Mouse (Mus musculus) cortical plate, adult 2 months (tissue): ENCODE results near the gene Epha8. TPM values are rescaled to one million over a fixed set of nuclear protein-coding genes. Genes with fewer than 3 reads are reported as not detected.

Experiments used
- H3K27ac ChIP-seq: fragments of 200-500 bp; 2 replicates; pipeline ENCODE4 v1.5.1; 2012; ENCODE audit warnings: low read length, control low read depth, inconsistent platforms; ENCODE audit not compliant: insufficient read depth
- H3K4me1 ChIP-seq: fragments of 200-500 bp; 2 replicates; pipeline ENCODE4 v1.6.1; 2011; ENCODE audit warnings: low read length; ENCODE audit not compliant: control insufficient read depth, insufficient read depth
- H3K4me3 ChIP-seq: fragments of 200-500 bp; 2 replicates; pipeline ENCODE4 v1.5.1; 2011; ENCODE audit warnings: mild to moderate bottlenecking, low read length, control low read depth; ENCODE audit not compliant: insufficient read depth
- CTCF ChIP-seq: fragments of 200-500 bp; IDR thresholded peaks from 2 replicates; pipeline ENCODE4 v1.5.1; 2011; ENCODE audit warnings: mild to moderate bottlenecking, control low read depth, low read length; ENCODE audit not compliant: insufficient read depth; ENCODE audit errors: extremely low read depth
- POLR2A ChIP-seq: fragments of 200-500 bp; IDR thresholded peaks from 2 replicates; pipeline ENCODE4 v1.6.1; 2011; ENCODE audit warnings: mild to moderate bottlenecking, low read length, control low read depth; ENCODE audit not compliant: insufficient read depth; ENCODE audit errors: extremely low read depth
- polyA plus RNA-seq: library from polyadenylated mRNA; depleted of rRNA; stranded (reverse); fragments of >200 nt; gene quantifications from 2 replicates; pipeline ENCODE4 v1.2.3, GENCODE M21; 2012; rRNA removed

The Epha8 gene
- polyA plus RNA-seq, 1 experiment = 12.3 TPM

GRCm38 (mm10) chr4:136894821-136895220 lies 61.8 kb downstream of the Epha8 start:
- no peak for TF ChIP-seq POLR2A
- no peak for TF ChIP-seq CTCF
- Histone ChIP-seq H3K4me1 (no peaks in the 10 kb centered on the region), H3K27ac (no peak overlapping the region), H3K4me3 (no peak overlapping the region)

GRCm38 (mm10) chr4:136893691-136894543 lies 62.7 kb downstream of the Epha8 start:
- no peak overlapping the region for H3K27ac ChIP-seq
- no peak overlapping the region for H3K4me3 ChIP-seq
- TF ChIP-seq POLR2A = no peak
- peak; percentile 80 for TF ChIP-seq CTCF
- H3K4me1 ChIP-seq = no peaks in the 10 kb centered on the region

GRCm38 (mm10) chr4:136892811-136893210 lies 63.8 kb downstream of the Epha8 start, which contains the start of gene C1qc:
C1qc (minus strand) TSS chr4:136893065.
- no peaks in the 10 kb centered on the region for H3K4me1 ChIP-seq
- H3K4me3 ChIP-seq = peak within 1 kb of the TSS; percentile 9; the same call in 1 of the 2 replicates
- TF ChIP-seq POLR2A (0 out of 2 replicates have a peak, but pooled peaks have one; percentile 25), CTCF (no peak)
- H3K27ac ChIP-seq = peak within 1 kb of the TSS; percentile 12

- H3K27ac ChIP-seq = peak overlapping the region; percentile 12; the same call in 1 of the 2 replicates
- peak overlapping the region; percentile 9; the same call in 1 of the 2 replicates for H3K4me3 ChIP-seq
- TF ChIP-seq CTCF (no peak), POLR2A (no peak)
- no peaks in the 10 kb centered on the region for H3K4me1 ChIP-seq
Observed at GRCm38 (mm10) chr4:136892371-136892770, 64.2 kb downstream of the Epha8 start.

- TF ChIP-seq POLR2A (no peak), CTCF (no peak)
- H3K27ac ChIP-seq = peak overlapping the region; percentile 8; the same call in 1 of the 2 replicates
- no peaks in the 10 kb centered on the region for H3K4me1 ChIP-seq
- 0 out of 2 replicates have a peak overlapping the region, but pooled peaks have one; percentile 9 for H3K4me3 ChIP-seq
Observed at GRCm38 (mm10) chr4:136891115-136891514, 65.5 kb downstream of the Epha8 start.

GRCm38 (mm10) chr4:136889981-136890380 lies 66.6 kb downstream of the Epha8 start:
- Histone ChIP-seq H3K4me3 (no peak overlapping the region), H3K4me1 (no peaks in the 10 kb centered on the region), H3K27ac (no peak overlapping the region)
- TF ChIP-seq POLR2A = no peak
- TF ChIP-seq CTCF = no peak

- no peak for TF ChIP-seq POLR2A
- TF ChIP-seq CTCF = no peak
- no peaks in the 10 kb centered on the region for H3K4me1 ChIP-seq
- H3K4me3 ChIP-seq = no peak overlapping the region
- no peak overlapping the region for H3K27ac ChIP-seq
Observed at GRCm38 (mm10) chr4:136887714-136888113, 68.9 kb downstream of the Epha8 start.

GRCm38 (mm10) chr4:136886101-136886500 lies 70.5 kb downstream of the Epha8 start, which contains the start of gene C1qb:
C1qb (minus strand) TSS chr4:136886187.
- TF ChIP-seq POLR2A (0 out of 2 replicates have a peak, but pooled peaks have one; percentile 26), CTCF (no peak)
- H3K27ac ChIP-seq = peak within 1 kb of the TSS; percentile 51
- no peaks in the 10 kb centered on the region for H3K4me1 ChIP-seq
- H3K4me3 ChIP-seq = peak within 1 kb of the TSS; percentile 31; the same call in 1 of the 2 replicates

Other genes starting within 250 kb of the Epha8 start
- gene Ephb2, start 120.8 kb downstream of the Epha8 start, polyA plus RNA-seq = 17.1 TPM in 2 replicates
- gene C1qb, start 70.6 kb downstream of the Epha8 start, polyA plus RNA-seq = 127 and 132 TPM in 2 replicates
- 86.9 and 92.7 TPM in 2 replicates for gene C1qc, start 63.8 kb downstream of the Epha8 start, polyA plus RNA-seq
- gene C1qa, start 58.0 kb downstream of the Epha8 start, polyA plus RNA-seq = 91.1 and 96.5 TPM in 2 replicates
- 6.2 and 7.3 TPM in 2 replicates for gene Zbtb40, start 92.0 kb upstream of the Epha8 start, polyA plus RNA-seq